Mouse (Mus musculus) gastrocnemius, postnatal 14 days (tissue): ENCODE measurements at regions not wholly inside any gene's neighbourhood (a gene's known extent, or its start where the extent isn't known, plus 50 kb on each side); places are given as distances from the start of the nearest gene placed in this dataset.

Experiments
- DNase-seq: peaks from one replicate; pipeline ENCODE4 v3.0.0; 2021; ENCODE audit warnings: mixed read lengths
- intact Hi-C: fragments of 180-260 bp; cut with DNase I; formaldehyde crosslinking; loops from one replicate; pipeline ENCODE4 v1.15.1; 2025; ENCODE audit warnings: low total_unique reads

DNA sequence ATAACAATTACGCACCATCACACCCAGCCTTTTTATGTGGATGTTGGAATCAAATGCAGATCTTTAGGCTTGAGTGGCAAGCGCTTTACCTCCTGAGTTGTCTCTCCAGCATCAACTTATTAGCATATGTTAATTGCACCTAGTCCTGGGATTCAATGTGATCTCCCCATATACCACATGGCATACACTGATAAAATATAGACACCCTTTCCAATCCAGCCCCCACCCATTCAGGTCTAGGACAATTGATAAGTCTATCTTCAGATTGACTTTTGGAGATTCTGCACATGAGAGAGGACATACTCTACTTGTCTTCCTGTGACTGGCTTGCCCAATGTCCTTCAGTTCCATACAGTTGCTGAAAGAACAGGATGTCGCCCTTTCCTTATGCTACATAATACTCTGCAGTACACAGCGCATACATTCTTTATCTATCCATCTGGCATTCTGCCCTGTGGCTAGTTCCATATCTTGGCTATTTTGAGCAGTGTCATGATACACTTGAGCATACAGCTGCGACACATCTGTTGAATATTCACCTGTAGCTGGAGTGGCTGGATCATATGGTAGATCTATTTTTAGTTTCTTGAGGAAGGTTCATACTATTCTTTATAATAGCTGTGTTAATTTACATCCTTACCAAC lies 120.3 kb downstream of the Gsdmc2 start:
- intact Hi-C loops = no loop called here
- DNase-seq = no peak

DNA sequence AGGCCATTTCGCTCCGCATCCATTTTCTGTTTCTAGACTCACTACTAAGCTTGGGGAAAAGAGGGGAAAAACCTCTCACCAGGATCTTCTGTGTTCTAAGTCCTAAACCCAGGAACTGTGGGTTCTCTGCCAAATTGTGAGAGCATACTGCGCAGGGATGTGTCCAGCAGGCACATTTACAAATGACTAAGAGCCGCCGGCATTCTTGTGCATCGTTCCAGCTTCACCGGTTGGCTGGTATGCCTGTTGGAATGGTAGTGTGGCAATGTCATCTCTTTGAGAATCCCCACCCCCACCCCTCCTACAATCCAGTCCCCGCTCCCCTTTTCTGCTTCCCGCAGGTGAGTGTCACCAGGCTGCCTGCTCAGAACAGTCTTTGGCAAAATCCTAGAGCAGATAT lies 122.0 kb downstream of the Gsdmc2 start:
- peak; percentile 13 for DNase-seq
- intact Hi-C loops = no loop called here

DNA sequence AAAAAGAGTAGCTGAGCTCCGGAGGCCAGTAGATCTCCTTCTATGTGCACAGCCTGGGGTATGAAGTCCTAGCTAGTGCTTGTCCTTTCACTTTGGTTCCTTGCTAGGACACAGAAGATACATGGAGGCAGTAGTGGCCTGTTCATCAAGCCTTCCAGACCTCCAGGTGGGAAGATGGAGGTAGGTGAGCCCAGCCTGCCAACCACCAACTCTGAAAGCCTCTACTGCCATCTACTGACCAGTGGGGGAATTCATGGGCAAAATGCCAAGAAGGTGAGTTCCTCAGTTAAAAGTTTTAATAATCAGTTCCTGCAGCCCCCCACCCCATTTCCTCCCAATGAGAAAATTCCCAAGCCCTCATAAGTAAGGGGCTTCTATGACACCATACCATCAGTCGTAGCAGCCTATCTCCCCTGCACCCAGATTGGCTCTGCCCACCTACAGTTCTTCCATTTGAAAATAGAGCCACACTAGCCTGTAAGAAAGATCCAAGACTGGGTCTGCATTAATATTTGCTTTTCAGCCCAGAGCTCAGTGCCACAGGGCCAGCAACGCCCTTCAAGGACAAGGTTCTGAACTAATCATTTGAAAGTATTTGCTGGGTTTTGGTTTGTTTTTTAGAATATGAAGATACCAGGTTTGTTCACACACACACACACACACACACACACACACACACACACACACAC lies 123.2 kb downstream of the Gsdmc2 start:
- intact Hi-C loops = no loop called here
- peak; percentile 25 for DNase-seq

DNA sequence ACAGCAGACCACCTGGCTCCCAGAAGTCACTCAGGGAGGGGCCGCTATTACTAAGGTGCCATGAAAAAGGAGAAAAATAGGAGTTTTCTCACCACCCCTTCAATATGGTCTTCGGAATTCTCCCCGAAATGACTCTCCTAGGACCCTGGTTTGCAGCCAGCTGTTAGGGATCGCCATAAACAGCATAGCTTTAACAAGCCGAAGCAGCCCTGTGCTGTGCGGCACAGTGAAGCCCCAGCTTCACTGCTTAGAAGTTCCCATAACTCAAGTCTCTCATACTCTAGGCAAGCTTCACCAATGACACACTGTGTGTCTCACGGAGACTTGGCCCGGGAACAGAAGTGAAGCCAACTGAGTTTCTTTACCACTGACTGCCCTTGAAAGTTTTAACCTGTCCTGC lies 127.2 kb downstream of the Gsdmc2 start:
- intact Hi-C loops = no loop called here
- no peak for DNase-seq

- intact Hi-C loops = no loop called here
- no peak for DNase-seq
Observed at GRCm38 (mm10) chr15:63713697-63714096, 131.3 kb downstream of the Gsdmc2 start.

DNA sequence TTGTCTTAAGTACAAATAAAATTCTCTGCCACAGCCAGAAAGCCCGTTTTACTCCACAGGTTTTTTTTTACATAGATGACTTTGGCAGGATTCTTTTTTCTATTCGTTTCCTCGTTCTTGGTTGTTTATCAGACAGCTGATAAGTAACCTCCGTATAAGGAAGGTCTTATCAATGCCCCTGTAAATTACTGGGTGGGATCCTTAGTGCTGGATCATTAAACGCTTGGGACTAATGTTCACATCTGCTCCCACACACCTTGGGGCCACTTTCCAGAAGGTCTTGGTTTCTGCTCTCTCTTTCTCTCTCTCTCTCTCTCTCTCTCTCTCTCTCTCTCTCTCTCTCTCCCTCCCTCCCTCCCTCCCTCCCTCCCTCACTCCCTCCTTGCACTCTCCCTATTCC lies 134.6 kb downstream of the Gsdmc2 start:
- intact Hi-C loops = no loop called here
- no peak for DNase-seq

- intact Hi-C loops = no loop called here
- DNase-seq = no peak
Observed at GRCm38 (mm10) chr15:63709270-63709933, 135.6 kb downstream of the Gsdmc2 start.

DNA sequence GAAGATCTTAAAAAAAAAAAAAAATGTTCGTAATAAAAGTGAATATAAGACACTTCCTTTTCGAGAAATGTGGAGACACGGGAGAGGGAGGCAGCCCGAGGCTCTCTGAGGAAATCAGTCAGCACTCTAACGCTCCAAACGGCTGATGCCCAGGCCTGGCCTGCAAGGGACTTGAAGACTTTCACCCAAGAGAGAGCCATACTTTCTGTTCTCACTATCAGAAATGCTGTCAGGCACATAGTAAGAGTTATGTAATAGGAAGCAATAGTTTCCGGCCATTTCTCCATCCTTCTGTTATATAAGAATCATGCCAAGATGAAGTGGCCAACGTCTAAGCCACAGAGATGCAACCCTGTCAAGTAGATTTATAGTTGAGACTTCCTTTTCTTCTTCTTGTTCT lies 140.3 kb downstream of the Gsdmc2 start:
- intact Hi-C loops = no loop called here
- no peak for DNase-seq

DNA sequence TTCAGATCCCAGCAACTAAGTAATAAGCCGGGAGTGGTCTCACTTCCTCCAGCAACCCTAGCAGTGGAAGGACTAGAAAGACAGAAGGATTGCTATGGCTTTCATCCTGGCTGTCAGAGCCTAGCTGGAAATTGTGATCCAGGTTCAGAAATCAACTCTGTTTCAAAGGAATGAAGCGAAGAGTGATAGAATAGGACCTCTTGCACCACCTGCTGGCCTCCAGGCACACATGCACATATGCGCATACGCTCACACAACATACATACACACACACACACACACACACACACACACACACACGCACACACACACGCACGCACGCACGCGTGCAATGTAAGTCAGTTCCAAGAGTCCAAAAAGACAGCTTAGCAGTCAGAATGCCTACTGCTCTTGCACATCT lies 147.1 kb downstream of the Gsdmc2 start:
- intact Hi-C loops = loop anchor here (5.0 kb wide), 1 partner anchor 1936 kb away; no protein-coding TSS in a partner anchor

GRCm38 (mm10) chr15:63694150-63694549 lies 150.8 kb downstream of the Gsdmc2 start:
- intact Hi-C loops = no loop called here
- DNase-seq = no peak

More for the DNA sequence above, 147.1 kb downstream of the Gsdmc2 start:
- DNase-seq = no peak

- intact Hi-C loops = no loop called here
- DNase-seq = no peak
Observed at GRCm38 (mm10) chr15:63693561-63693960, 151.4 kb downstream of the Gsdmc2 start.

- no peak for DNase-seq
Observed at GRCm38 (mm10) chr15:63692491-63693295, 152.3 kb downstream of the Gsdmc2 start.

DNA sequence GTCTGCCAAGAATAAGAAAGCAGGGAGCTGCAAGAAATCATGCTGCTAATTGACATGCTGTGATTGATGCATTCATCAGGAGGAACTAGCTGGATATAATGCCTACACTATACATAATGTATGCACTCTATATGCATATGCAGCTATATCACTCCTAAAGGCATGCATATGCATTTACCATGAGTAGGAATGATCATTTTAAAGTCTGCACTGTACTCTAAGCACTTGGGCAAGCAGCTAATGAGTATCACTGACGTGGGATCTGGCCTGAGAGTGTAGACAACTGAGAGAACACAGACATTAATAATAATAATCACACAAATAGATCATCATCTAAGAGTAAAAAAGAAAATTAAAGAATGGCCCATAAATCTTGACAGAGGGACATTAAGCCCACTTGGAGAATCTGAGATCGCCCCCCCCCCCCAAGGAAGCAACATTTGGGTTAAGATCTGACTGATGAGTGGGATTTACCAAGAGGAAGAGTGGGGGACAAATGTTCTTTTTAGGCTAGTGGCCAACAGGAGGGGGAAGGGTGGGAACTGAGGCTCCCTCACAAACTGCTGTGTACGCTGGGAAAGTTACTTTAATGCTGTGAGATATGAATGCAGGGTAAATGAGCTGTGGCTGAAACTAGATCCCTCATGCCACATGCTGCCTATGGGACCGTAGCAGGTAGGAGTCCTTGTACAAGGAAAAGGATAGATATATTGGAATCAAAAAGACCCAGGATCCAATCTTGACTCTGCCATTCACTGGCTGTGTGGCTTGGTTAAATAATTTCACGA lies 155.0 kb downstream of the Gsdmc2 start:
- DNase-seq = no peak
- intact Hi-C loops = no loop called here

More at GRCm38 (mm10) chr15:63692491-63693295, 152.3 kb downstream of the Gsdmc2 start:
- intact Hi-C loops = no loop called here

GRCm38 (mm10) chr15:63687852-63688251 lies 157.1 kb downstream of the Gsdmc2 start:
- DNase-seq = no peak
- intact Hi-C loops = no loop called here

GRCm38 (mm10) chr15:63686954-63687562 lies 157.9 kb downstream of the Gsdmc2 start:
- DNase-seq = no peak
- intact Hi-C loops = no loop called here

GRCm38 (mm10) chr15:63679984-63680925 lies 164.7 kb downstream of the Gsdmc2 start:
- intact Hi-C loops = no loop called here
- DNase-seq = no peak

DNA sequence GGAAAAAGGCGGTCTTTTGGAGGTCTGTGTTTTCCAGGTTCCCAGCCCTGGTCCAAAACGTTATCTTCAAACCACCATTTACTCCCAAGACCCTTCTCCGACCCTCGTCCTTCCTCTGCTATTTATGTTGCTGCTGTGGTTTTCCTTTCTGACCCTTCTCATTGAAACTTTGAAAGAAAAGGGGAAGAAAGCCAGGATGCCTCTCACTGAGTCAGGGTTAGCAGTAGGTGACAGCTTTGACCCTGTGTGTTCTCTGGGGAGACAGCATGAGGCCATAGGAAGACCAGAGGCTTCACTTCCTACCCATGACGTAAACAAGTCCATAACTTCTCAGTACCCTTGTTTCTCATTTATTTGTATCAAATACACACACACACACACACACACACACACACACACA lies 166.1 kb downstream of the Gsdmc2 start:
- DNase-seq = no peak

More for the DNA sequence above, 166.1 kb downstream of the Gsdmc2 start:
- intact Hi-C loops = no loop called here
